Mouse (Mus musculus) limb, embryonic 13.5 days (tissue): Measurements from ENCODE around the gene Nes. TPM values are rescaled to one million over a fixed set of nuclear protein-coding genes. Genes with fewer than 3 reads are reported as not detected.

ENCODE experiments used
- ATAC-seq: fragments of 200-750 bp; cut with Nextera tagmentation; 2 replicates; pipeline ENCODE4 v1.8.0; 2017; ENCODE audit warnings: low read depth, moderate number of reproducible peaks, moderate TSS enrichment; ENCODE audit not compliant: low FRiP score
- H3K27ac ChIP-seq: fragments of 300-500 bp; sonication (generic); 2 replicates; pipeline ENCODE4 v1.5.1; 2015; ENCODE audit warnings: inconsistent platforms, mild to moderate bottlenecking, moderate library complexity
- H3K27me3 ChIP-seq: fragments of 300-500 bp; sonication (generic); 2 replicates; pipeline ENCODE4 v1.6.1; 2015; ENCODE audit warnings: mild to moderate bottlenecking, inconsistent platforms
- H3K36me3 ChIP-seq: fragments of 300-500 bp; sonication (generic); 2 replicates; pipeline ENCODE4 v1.6.1; 2015; ENCODE audit warnings: inconsistent platforms, mild to moderate bottlenecking, moderate library complexity
- H3K4me1 ChIP-seq: fragments of 300-500 bp; sonication (generic); 2 replicates; pipeline ENCODE4 v1.6.1; 2015; ENCODE audit warnings: inconsistent platforms
- H3K4me2 ChIP-seq: fragments of 300-500 bp; sonication (generic); replicated peaks from 2 replicates; pipeline ENCODE4 v1.6.1; 2015; ENCODE audit warnings: inconsistent platforms, mild to moderate bottlenecking, moderate library complexity
- H3K4me3 ChIP-seq: fragments of 300-500 bp; sonication (generic); 2 replicates; pipeline ENCODE4 v1.5.1; 2015; ENCODE audit warnings: moderate library complexity, mild to moderate bottlenecking, inconsistent platforms
- H3K9ac ChIP-seq: fragments of 300-500 bp; sonication (generic); 2 replicates; pipeline ENCODE4 v1.6.1; 2015; ENCODE audit warnings: mild to moderate bottlenecking, inconsistent platforms
- H3K9me3 ChIP-seq: fragments of 300-500 bp; sonication (generic); 2 replicates; pipeline ENCODE4 v1.6.1; 2016; ENCODE audit warnings: inconsistent platforms
- WGBS: fragments of 180-500 bp; shearing (Covaris S2); methylation state at CpG from one replicate; pipeline ENCODE4 v1.1.7; 2015; 5-methylcytosine and 5-hydroxymethylcytosine counted together
- polyA plus RNA-seq: library from polyadenylated mRNA; unstranded; fragments of >200 nt; fragmentation: Nextera tagmentation; extraction: Ambion mirVana; gene quantifications from 2 replicates; pipeline ENCODE4 v1.2.1, GENCODE M21; 2015

The Nes gene
- polyA plus RNA-seq, 1 experiment from 2014 or later: 32.8 TPM

GRCm38 (mm10) chr3:87944838-87945600, 25.9 kb upstream of the Nes start:
- Histone ChIP-seq H3K27ac (peak overlapping the region; percentile 95), H3K4me3 (no peak overlapping the region), H3K4me1 (peaks cover 63% of the 10 kb centered on the region), H3K9me3 (no peaks in the 10 kb centered on the region), H3K4me2 (peak overlapping the region; percentile 87), H3K27me3 (no peaks in the 10 kb centered on the region), H3K36me3 (peaks cover 33% of the 10 kb centered on the region), H3K9ac (peak overlapping the region; percentile 50; the same call in 1 of the 2 replicates)
- 0 out of 2 replicates have a peak, but pooled peaks have one; percentile 29 for ATAC-seq
- WGBS: 12% methylated on average over 4 of the region's 4 CpGs

GRCm38 (mm10) chr3:87945781-87946540, 24.9 kb upstream of the Nes start:
- peak overlapping the region; percentile 82 for H3K9ac ChIP-seq
- peaks cover 25% of the 10 kb centered on the region for H3K36me3 ChIP-seq
- peak overlapping the region; percentile 95 for H3K27ac ChIP-seq
- no peaks in the 10 kb centered on the region for H3K27me3 ChIP-seq
- H3K4me1 ChIP-seq: peaks cover 73% of the 10 kb centered on the region
- peak overlapping the region; percentile 87 for H3K4me2 ChIP-seq
- no peak overlapping the region for H3K4me3 ChIP-seq
- peak; percentile 33; the same call in 1 of the 2 replicates for ATAC-seq
- no peaks in the 10 kb centered on the region for H3K9me3 ChIP-seq
- WGBS: 9% methylated on average over 12 of the region's 12 CpGs

GRCm38 (mm10) chr3:87946541-87946860, 24.4 kb upstream of the Nes start:
- peak overlapping the region; percentile 67; the same call in 1 of the 2 replicates for H3K4me3 ChIP-seq
- H3K4me2 ChIP-seq: peak overlapping the region; percentile 87
- no peaks in the 10 kb centered on the region for H3K27me3 ChIP-seq
- WGBS: 17% methylated on average over 1 of the region's 1 CpGs
- H3K27ac ChIP-seq: peak overlapping the region; percentile 95
- H3K9me3 ChIP-seq: no peaks in the 10 kb centered on the region
- peaks cover 78% of the 10 kb centered on the region for H3K4me1 ChIP-seq
- H3K9ac ChIP-seq: peak overlapping the region; percentile 82
- peak; percentile 21; the same call in 1 of the 2 replicates for ATAC-seq
- peaks cover 20% of the 10 kb centered on the region for H3K36me3 ChIP-seq

- 2% methylated on average over 26 of the region's 26 CpGs for WGBS
- Histone ChIP-seq H3K4me1 (peaks cover 85% of the 10 kb centered on the region), H3K9me3 (no peaks in the 10 kb centered on the region), H3K27ac (peak overlapping the region; percentile 95), H3K27me3 (no peaks in the 10 kb centered on the region), H3K4me3 (peak overlapping the region; percentile 67), H3K4me2 (peak overlapping the region; percentile 87), H3K9ac (peak overlapping the region; percentile 82), H3K36me3 (peaks cover 17% of the 10 kb centered on the region)
- no peak for ATAC-seq
Measured at GRCm38 (mm10) chr3:87947056-87947810, 23.6 kb upstream of the Nes start.

GRCm38 (mm10) chr3:87947811-87948199, 23.1 kb upstream of the Nes start:
- Histone ChIP-seq H3K4me2 (peak overlapping the region; percentile 87), H3K9me3 (no peaks in the 10 kb centered on the region), H3K4me3 (peak overlapping the region; percentile 67), H3K36me3 (peaks cover 18% of the 10 kb centered on the region), H3K9ac (peak overlapping the region; percentile 82), H3K27ac (peak overlapping the region; percentile 95), H3K4me1 (peaks cover 91% of the 10 kb centered on the region), H3K27me3 (no peaks in the 10 kb centered on the region)
- no peak for ATAC-seq
- 0% methylated on average over 15 of the region's 17 CpGs for WGBS

GRCm38 (mm10) chr3:87948378-87949265, 22.3 kb upstream of the Nes start, which contains the start of gene Crabp2:
TSS of gene Crabp2 (plus strand) at chr3:87948666.
- Histone ChIP-seq H3K36me3 (peaks cover 22% of the 10 kb centered on the region), H3K9me3 (no peaks in the 10 kb centered on the region), H3K9ac (peak within 1 kb of the TSS; percentile 82), H3K4me1 (peaks cover 96% of the 10 kb centered on the region), H3K27ac (peak within 1 kb of the TSS; percentile 95), H3K27me3 (no peaks in the 10 kb centered on the region), H3K4me2 (peak within 1 kb of the TSS; percentile 87), H3K4me3 (peak within 1 kb of the TSS; percentile 67)
- peak; percentile 42; the same call in 1 of the 2 replicates for ATAC-seq
- under 1% methylated on average over 35 of the region's 35 CpGs for WGBS

GRCm38 (mm10) chr3:87949266-87949954, 21.5 kb upstream of the Nes start:
- H3K4me1 ChIP-seq: peaks cover 90% of the 10 kb centered on the region

GRCm38 (mm10) chr3:87949955-87950515, 20.8 kb upstream of the Nes start:
- Histone ChIP-seq H3K4me1 (peaks cover 84% of the 10 kb centered on the region), H3K9me3 (no peaks in the 10 kb centered on the region), H3K9ac (peak overlapping the region; percentile 82), H3K4me3 (peak overlapping the region; percentile 67), H3K27ac (peak overlapping the region; percentile 95), H3K27me3 (no peaks in the 10 kb centered on the region), H3K36me3 (peaks cover 32% of the 10 kb centered on the region), H3K4me2 (peak overlapping the region; percentile 87)
- no peak for ATAC-seq
- 2% methylated on average over 13 of the region's 13 CpGs for WGBS

More at GRCm38 (mm10) chr3:87949266-87949954, 21.5 kb upstream of the Nes start:
- Histone ChIP-seq H3K9ac (peak overlapping the region; percentile 82), H3K36me3 (peaks cover 26% of the 10 kb centered on the region), H3K9me3 (no peaks in the 10 kb centered on the region), H3K27ac (peak overlapping the region; percentile 95), H3K27me3 (no peaks in the 10 kb centered on the region), H3K4me2 (peak overlapping the region; percentile 87), H3K4me3 (peak overlapping the region; percentile 67)
- 2% methylated on average over 16 of the region's 16 CpGs for WGBS
- 0 out of 2 replicates have a peak, but pooled peaks have one; percentile 7 for ATAC-seq

GRCm38 (mm10) chr3:87951946-87952345, 18.9 kb upstream of the Nes start:
- H3K4me3 ChIP-seq: peak overlapping the region; percentile 67
- 20% methylated on average over 12 of the region's 12 CpGs for WGBS
- H3K36me3 ChIP-seq: peaks cover 35% of the 10 kb centered on the region
- peak overlapping the region; percentile 65 for H3K9ac ChIP-seq
- H3K4me2 ChIP-seq: peak overlapping the region; percentile 87
- peak overlapping the region; percentile 80 for H3K27ac ChIP-seq
- no peaks in the 10 kb centered on the region for H3K9me3 ChIP-seq
- H3K4me1 ChIP-seq: peaks cover 65% of the 10 kb centered on the region
- no peak for ATAC-seq
- no peaks in the 10 kb centered on the region for H3K27me3 ChIP-seq

GRCm38 (mm10) chr3:87952440-87952839, 18.4 kb upstream of the Nes start:
- Histone ChIP-seq H3K4me3 (peak overlapping the region; percentile 67), H3K9me3 (no peaks in the 10 kb centered on the region), H3K36me3 (peaks cover 35% of the 10 kb centered on the region), H3K27ac (peak overlapping the region; percentile 80), H3K9ac (peak overlapping the region; percentile 65), H3K27me3 (no peaks in the 10 kb centered on the region), H3K4me2 (peak overlapping the region; percentile 87), H3K4me1 (peaks cover 60% of the 10 kb centered on the region)
- WGBS: 2% methylated on average over 5 of the region's 5 CpGs
- peak; percentile 76 for ATAC-seq
